Mouse (Mus musculus) CH12F3 (cell line): ENCODE measurements around the gene St3gal3.

Experiments
- in situ Hi-C: fragments of 300-500 bp; cut with MboI; formaldehyde crosslinking; loops from 2 replicates; pipeline ENCODE4 v1.14.3; 2020; ENCODE audit warnings: low sequenced_read_pairs

The St3gal3 gene

DNA sequence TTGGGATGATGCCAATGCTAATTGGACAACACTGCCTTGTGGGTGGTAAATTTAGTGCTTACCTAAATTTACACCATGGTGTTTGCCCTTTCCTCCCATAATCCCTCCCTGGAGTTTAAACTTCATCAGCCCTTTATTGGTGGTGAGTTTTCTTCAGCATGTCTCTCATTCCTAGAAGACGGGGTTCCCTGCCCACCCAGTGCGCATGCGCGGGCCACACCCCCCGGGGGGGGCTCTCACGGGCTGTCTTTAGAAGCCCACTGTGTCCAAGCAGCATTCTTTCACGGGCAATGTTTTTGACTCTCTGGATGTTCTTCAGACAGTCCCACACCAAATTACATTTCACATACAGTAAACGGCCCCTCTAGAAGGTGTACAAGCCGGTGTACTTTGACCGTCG is 44.3 kb downstream of the St3gal3 start:
- in situ Hi-C loops = no loop called here

- in situ Hi-C loops = loop anchor here (10.0 kb wide), 1 partner anchor 275 kb away; no protein-coding TSS in a partner anchor
These were observed 44.8 kb downstream of the St3gal3 start for GRCm38 (mm10) chr4:118089939-118090338.

GRCm38 (mm10) chr4:118088771-118089170 is 45.9 kb downstream of the St3gal3 start:
- in situ Hi-C loops = loop anchor here (10.0 kb wide), 1 partner anchor 274 kb away; no protein-coding TSS in a partner anchor

- in situ Hi-C loops = loop anchor here (10.0 kb wide), 1 partner anchor 270 kb away; no protein-coding TSS in a partner anchor
These were observed 49.7 kb downstream of the St3gal3 start for GRCm38 (mm10) chr4:118085025-118085424.

DNA sequence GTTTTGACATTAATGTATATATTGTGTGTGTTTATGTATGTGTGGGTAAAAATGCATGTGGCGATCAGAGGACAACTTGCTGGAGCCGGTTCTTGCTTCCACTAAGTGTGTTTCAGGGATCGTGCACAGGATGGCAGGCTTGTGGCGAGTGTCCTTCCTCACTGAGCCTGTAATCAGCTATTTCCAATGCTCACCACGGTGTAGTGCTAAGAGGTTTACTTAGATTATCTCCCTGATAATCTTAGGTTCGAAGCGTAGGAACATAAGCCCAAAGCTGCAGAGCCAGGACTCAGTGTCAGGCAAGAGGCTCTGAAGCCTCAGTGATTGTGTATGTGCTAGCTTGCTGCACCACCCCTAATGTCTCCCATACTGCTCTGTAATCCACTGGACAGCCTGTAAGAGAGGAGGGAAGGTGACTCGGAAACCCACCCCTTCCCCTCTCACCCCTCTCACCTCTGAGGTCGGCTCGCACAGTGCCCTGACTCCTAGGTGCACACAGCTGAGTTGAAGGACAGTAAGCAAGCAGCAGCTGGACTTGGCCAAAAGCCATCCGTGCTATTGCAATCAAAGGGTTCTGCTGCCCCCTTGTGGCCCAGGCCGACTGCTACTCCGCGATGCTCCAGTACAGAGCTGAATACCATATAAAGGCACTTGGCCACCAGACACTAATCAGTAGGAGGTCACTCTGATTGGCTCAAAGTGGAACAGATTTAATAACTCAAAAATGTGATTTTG is 51.3 kb downstream of the St3gal3 start:
- in situ Hi-C loops = loop anchor here (5.0 to 10.0 kb wide), 2 partner anchors 156 to 269 kb away; partner anchors contain the start of gene Artn

GRCm38 (mm10) chr4:118081608-118082331 is 52.9 kb downstream of the St3gal3 start:
- in situ Hi-C loops = loop anchor here (5.0 to 10.0 kb wide), 2 partner anchors 154 to 267 kb away; partner anchors contain the start of gene Artn

DNA sequence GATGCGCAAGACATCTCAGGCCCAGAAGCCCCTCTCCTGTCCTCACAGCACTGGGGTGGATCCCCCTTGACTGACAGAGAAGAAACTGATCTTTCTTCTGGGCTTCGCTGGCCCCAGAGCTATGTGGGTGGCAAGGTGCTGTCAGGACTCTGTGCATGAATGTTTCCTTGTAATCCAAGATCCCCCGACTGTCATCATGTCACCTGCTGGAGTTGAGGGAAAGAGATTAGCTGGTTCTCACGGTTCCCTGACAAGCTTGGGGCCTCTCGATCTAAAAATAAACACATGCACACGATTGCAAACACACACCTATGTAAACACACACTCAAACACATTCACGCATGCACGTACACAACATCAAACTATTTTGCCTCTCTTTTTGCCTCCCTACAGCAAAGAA is 54.2 kb downstream of the St3gal3 start:
- in situ Hi-C loops = loop anchor here (5.0 to 10.0 kb wide), 2 partner anchors 153 to 266 kb away; partner anchors contain the start of gene Artn

GRCm38 (mm10) chr4:118079195-118079594 is 55.5 kb downstream of the St3gal3 start:
- in situ Hi-C loops = no loop called here

DNA sequence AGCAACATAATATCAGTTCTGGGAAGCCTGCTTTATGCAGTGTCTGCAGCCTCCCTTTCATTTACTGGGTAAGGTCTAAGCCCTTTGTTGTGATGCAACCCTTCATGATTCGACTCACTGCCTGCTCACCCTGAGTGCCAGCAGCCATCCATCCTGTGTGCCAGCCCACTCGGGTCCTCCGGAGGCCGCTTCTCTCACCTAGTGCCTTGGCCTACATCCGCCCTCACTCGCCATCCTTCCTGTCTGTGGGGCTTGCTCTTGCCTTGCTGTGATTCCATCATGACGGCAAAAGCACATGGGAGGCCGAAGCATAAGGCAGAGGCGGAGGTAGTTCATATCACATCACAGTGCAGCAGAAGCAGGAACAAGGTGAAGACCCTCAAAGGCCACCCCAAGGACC is 56.1 kb downstream of the St3gal3 start:
- in situ Hi-C loops = no loop called here

DNA sequence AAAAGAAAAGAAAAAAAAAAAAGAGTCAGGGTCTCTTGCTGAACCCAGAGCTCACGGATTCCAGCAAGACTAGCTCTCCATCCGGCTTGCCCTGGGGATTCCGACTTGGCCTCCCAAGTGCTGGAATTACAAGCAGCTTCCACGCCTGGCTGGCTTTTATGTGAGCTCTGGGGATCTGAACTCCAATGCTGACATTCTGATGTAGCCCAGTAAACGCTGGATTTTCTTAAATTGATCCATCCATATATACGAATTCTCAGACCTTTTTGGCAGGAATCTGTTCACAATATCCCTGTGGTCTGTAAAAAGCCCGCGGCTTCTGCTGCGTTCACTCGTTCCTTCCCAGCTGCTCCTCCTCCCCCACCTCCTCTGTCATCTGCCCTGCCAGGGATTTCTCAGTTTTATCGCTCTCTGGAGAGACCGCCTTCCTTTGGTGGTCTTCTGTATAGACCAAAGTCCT is 57.4 kb downstream of the St3gal3 start:
- in situ Hi-C loops = no loop called here

DNA sequence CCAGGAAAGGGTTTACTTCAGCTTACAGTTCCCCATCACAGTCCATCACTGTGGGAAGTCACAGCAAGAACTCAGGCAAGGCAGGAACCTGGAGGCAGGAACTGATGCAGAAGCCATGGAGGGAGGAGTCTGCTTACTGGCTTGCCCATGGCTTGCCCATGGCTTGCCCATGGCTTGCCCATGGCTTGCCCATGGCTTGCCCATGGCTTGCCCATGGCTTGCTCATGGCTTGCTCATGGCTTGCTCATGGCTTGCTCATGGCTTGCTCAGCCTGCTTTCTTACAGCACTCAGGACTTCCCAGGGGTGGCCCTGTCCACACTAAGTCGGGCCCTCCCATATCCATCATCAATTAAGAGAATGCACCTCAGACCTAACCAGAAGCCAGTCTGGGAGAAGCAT is 58.1 kb downstream of the St3gal3 start:
- in situ Hi-C loops = no loop called here

DNA sequence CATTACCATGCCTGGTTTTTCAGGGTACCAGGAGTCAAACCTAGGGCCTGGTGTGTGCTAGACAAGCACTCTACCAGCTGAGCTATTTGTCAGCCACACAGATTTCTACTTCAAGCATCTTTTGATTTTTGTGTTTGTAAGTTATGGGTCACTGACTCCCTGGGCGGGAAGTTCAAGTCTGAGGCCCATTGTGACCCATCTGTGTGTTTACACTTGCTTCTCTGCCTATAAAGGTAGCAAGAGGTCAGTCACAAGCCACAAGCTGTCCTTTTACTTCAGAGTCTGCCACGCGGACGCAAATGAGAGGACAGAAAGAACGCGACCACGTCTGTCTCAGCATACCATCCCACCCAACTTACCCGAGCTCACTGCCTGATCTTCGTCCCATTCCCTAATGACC is 59.4 kb downstream of the St3gal3 start:
- in situ Hi-C loops = no loop called here

DNA sequence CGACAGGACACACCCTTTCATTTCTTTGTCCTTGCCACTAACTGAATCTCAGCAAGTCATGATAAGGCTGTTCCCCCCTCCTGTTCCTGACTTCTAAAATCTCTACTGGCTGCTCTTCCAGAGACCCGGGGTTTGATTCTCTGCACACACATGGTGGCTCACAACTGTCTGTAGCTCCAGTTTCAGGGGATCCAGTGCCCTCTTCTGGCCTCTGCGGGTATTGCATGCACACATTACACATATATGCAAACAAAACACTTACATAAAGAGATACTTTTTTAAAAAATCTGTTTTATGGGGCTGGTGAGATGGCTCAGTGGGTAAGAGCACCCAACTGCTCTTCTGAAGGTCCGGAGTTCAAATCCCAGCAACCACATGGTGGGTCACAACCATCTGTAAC is 60.5 kb downstream of the St3gal3 start:
- in situ Hi-C loops = no loop called here

- in situ Hi-C loops = no loop called here
These were observed 61.6 kb downstream of the St3gal3 start for GRCm38 (mm10) chr4:118073128-118073527.

- in situ Hi-C loops = no loop called here
These were observed 62.8 kb downstream of the St3gal3 start for GRCm38 (mm10) chr4:118071891-118072290.

DNA sequence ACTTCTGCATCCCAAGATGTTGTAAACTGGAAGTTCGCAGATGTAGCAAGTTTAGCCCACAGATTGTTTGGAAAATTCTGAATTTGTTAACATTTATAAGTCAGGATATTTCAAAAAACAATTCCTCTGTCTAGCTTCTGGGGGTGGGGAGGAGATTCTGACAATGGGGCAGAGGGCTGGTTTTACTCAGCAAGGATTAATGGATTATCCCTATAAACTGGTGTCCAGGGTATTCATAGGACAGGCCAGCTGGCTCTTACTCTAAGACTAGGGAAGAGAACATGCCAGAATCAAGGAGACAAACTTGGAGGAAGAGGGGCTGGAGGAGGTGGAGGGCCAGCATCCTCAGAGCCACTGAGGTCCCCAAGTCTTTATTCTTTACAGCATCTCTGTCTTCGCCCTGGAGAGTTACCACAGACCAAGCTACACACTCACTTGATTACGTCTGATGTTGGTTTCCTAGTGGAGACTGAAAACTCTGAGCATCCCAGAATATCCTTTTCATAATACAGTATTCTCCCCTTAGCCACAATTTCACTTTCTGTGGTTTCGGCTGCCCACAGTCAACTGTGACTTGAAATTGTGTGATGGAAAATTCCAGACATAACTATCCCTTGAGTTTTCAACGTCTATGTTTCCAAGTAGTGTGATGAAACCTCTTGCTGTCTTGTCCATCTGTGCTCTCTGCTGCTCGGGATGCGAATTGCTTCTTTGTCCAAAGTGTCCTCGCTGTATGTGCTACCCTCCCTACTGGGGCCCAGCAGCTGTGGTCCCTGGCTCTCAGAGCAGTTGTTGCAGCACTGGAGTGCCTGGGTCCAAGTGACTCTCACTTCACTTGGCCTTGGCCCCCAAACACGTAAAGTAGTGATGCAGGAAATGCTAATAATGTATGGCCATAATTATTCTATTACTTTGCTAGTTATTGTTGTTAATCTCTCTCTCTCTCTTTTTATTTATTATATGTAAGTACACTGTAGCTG is 64.2 kb downstream of the St3gal3 start:
- in situ Hi-C loops = no loop called here

GRCm38 (mm10) chr4:118061809-118062463 is 72.8 kb downstream of the St3gal3 start:
- in situ Hi-C loops = no loop called here

- in situ Hi-C loops = no loop called here
These were observed 73.7 kb downstream of the St3gal3 start for GRCm38 (mm10) chr4:118060915-118061530.

DNA sequence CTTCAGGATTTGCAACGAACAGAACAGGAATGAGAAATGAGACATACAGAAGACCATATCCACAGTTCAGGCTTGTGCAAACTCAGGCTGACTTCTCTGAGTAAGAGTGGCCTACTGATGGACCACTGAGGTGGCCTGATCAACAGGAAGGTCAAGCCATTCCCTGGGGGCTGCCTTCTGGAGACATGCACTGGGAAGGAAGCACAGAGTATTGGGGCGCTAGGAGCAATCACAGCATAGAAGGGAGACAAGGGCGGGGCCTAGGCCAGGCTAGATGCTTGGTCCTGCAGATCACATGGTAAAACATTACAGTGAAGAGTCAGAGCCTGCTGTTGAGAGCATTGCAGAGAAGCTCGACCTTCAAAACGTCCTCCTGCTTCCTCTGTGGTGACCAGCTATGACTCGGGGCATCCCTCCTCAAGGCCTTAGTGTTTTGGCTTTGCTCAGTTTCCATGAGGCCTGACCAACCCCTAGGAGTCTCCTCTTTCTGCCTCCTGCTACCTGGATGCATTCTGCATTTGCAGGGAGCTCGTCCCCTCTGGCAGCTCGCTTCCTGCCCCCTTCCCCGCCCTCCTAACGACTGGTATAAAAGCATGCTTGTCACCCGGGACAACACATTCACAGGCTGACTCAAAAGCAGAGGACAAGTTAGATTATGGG is 74.8 kb downstream of the St3gal3 start:
- in situ Hi-C loops = no loop called here
